Mouse (Mus musculus) testis, adult 2 months (tissue): ENCODE data around the gene Abca2.

Experiments
- CTCF ChIP-seq: fragments of 200-500 bp; IDR thresholded peaks from 2 replicates; pipeline ENCODE4 v1.5.1; 2012; ENCODE audit warnings: low read depth, mild to moderate bottlenecking, inconsistent platforms, low read length, moderate library complexity; ENCODE audit not compliant: control insufficient read depth, insufficient read depth, insufficient replicate concordance
- POLR2A ChIP-seq: fragments of 200-500 bp; IDR thresholded peaks from 2 replicates; pipeline ENCODE4 v1.6.1; 2012; ENCODE audit warnings: low read depth, mild to moderate bottlenecking, inconsistent platforms, low read length, moderate library complexity; ENCODE audit not compliant: control insufficient read depth

- peak; percentile 8; the same call in 1 of the 2 replicates for TF ChIP-seq CTCF
- no peak for TF ChIP-seq POLR2A
Measured at GRCm38 (mm10) chr2:25496462-25496861, 68.0 kb downstream of the Abca2 start.
